Mouse (Mus musculus) testis, adult 2 months (tissue): ENCODE results near the gene Ube2o.

Source experiments
- CTCF ChIP-seq: fragments of 200-500 bp; IDR thresholded peaks from 2 replicates; pipeline ENCODE4 v1.5.1; 2012; ENCODE audit warnings: low read depth, mild to moderate bottlenecking, inconsistent platforms, low read length, moderate library complexity; ENCODE audit not compliant: control insufficient read depth, insufficient read depth, insufficient replicate concordance
- POLR2A ChIP-seq: fragments of 200-500 bp; IDR thresholded peaks from 2 replicates; pipeline ENCODE4 v1.6.1; 2012; ENCODE audit warnings: low read depth, mild to moderate bottlenecking, inconsistent platforms, low read length, moderate library complexity; ENCODE audit not compliant: control insufficient read depth

- TF ChIP-seq CTCF = no peak
- TF ChIP-seq POLR2A = peak; percentile 62
These were observed at the start of gene Ube2o for GRCm38 (mm10) chr11:116581376-116581814.
